Mouse (Mus musculus) midbrain, embryonic 14.5 days (tissue): ENCODE data around the gene Gm20605. TPM values are rescaled to one million over a fixed set of nuclear protein-coding genes. Genes with fewer than 3 reads are reported as not detected.
A peak's percentile ranks its signal among the peaks of the same experiment; 100 is the strongest.

Source experiments
- ATAC-seq: fragments of 200-750 bp; cut with Nextera tagmentation; 2 replicates; pipeline ENCODE4 v1.8.0; 2017; ENCODE audit warnings: moderate number of reproducible peaks, moderate library complexity; ENCODE audit not compliant: low FRiP score, low TSS enrichment
- DNase-seq: peaks from one replicate; pipeline ENCODE4 v3.0.0-alpha.2; 2015
- H3K27ac ChIP-seq: fragments of 300-500 bp; sonication (generic); replicated peaks from 2 replicates; pipeline ENCODE4 v1.5.1; 2014; ENCODE audit warnings: mild to moderate bottlenecking, low read depth, low read length, moderate library complexity
- H3K27me3 ChIP-seq: fragments of 300-500 bp; sonication (generic); 2 replicates; pipeline ENCODE4 v1.6.1; 2014; ENCODE audit warnings: low read length, control low read depth, mixed read lengths; ENCODE audit not compliant: control insufficient read depth, insufficient read depth
- H3K36me3 ChIP-seq: fragments of 300-500 bp; sonication (generic); 2 replicates; pipeline ENCODE4 v1.6.1; 2014; ENCODE audit warnings: low read length, control low read depth; ENCODE audit not compliant: control insufficient read depth, insufficient read depth
- H3K4me1 ChIP-seq: fragments of 300-500 bp; sonication (generic); 2 replicates; pipeline ENCODE4 v1.6.1; 2014; ENCODE audit warnings: mild to moderate bottlenecking, antibody characterized with exemption, low read length, control low read depth; ENCODE audit not compliant: control insufficient read depth, insufficient read depth
- H3K4me2 ChIP-seq: fragments of 300-500 bp; sonication (generic); 2 replicates; pipeline ENCODE4 v1.6.1; 2014; ENCODE audit warnings: mild to moderate bottlenecking, low read length, moderate library complexity
- H3K4me3 ChIP-seq: fragments of 300-500 bp; sonication (generic); replicated peaks from 2 replicates; pipeline ENCODE4 v1.5.1; 2014; ENCODE audit warnings: low read depth, low read length
- H3K9ac ChIP-seq: fragments of 300-500 bp; sonication (generic); replicated peaks from 2 replicates; pipeline ENCODE4 v1.6.1; 2014; ENCODE audit warnings: mild to moderate bottlenecking, low read length, moderate library complexity
- H3K9me3 ChIP-seq: fragments of 300-500 bp; sonication (generic); 2 replicates; pipeline ENCODE4 v1.6.1; 2016; ENCODE audit warnings: low read length, control low read depth, mixed read lengths; ENCODE audit not compliant: control insufficient read depth
- WGBS: fragments of 180-500 bp; shearing (Covaris S2); extraction: QIAGEN DNeasy Blood & Tissue Kit; methylation state at CpG from one replicate; pipeline ENCODE4 v1.1.7; 2014; 5-methylcytosine and 5-hydroxymethylcytosine counted together
- polyA plus RNA-seq: library from polyadenylated mRNA; unstranded; fragments of >200 nt; fragmentation: Nextera tagmentation; extraction: Ambion mirVana; gene quantifications from 2 replicates; pipeline ENCODE4 v1.2.1, GENCODE M21; 2014

Gm20605 gene
- polyA plus RNA-seq, 1 experiment from 2014 or later = 6.0 TPM

GRCm38 (mm10) chr5:137670240-137670639 is 41.3 kb downstream of the Gm20605 start:
- ATAC-seq (no peak), DNase-seq (no peak)
- Histone ChIP-seq H3K4me2 (no peak overlapping the region), H3K27me3 (no peaks in the 10 kb centered on the region), H3K27ac (no peak overlapping the region), H3K9me3 (no peaks in the 10 kb centered on the region), H3K4me1 (no peaks in the 10 kb centered on the region), H3K36me3 (peaks cover 22% of the 10 kb centered on the region), H3K9ac (no peak overlapping the region), H3K4me3 (no peak overlapping the region)
- WGBS = 96% methylated on average over 1 of the region's 1 CpGs

GRCm38 (mm10) chr5:137671443-137672240 is 42.7 kb downstream of the Gm20605 start:
- Histone ChIP-seq H3K4me3 (no peak overlapping the region), H3K27me3 (no peaks in the 10 kb centered on the region), H3K4me2 (no peak overlapping the region), H3K4me1 (no peaks in the 10 kb centered on the region), H3K27ac (peak overlapping the region; percentile 22; the same call in 1 of the 2 replicates), H3K9ac (no peak overlapping the region; the same call in 1 of the 2 replicates), H3K9me3 (no peaks in the 10 kb centered on the region), H3K36me3 (peaks cover 10% of the 10 kb centered on the region)
- DNase-seq (no peak), ATAC-seq (no peak)
- WGBS = 57% methylated on average over 9 of the region's 9 CpGs

GRCm38 (mm10) chr5:137672361-137672760 is 43.4 kb downstream of the Gm20605 start:
- 81% methylated on average over 5 of the region's 5 CpGs for WGBS
- no peak for ATAC-seq
- H3K36me3 ChIP-seq = peaks cover 3% of the 10 kb centered on the region
- no peak overlapping the region for H3K9ac ChIP-seq
- DNase-seq = no peak
- H3K27ac ChIP-seq = no peak overlapping the region
- no peaks in the 10 kb centered on the region for H3K4me1 ChIP-seq
- no peak overlapping the region for H3K4me2 ChIP-seq
- no peaks in the 10 kb centered on the region for H3K27me3 ChIP-seq
- no peaks in the 10 kb centered on the region for H3K9me3 ChIP-seq
- H3K4me3 ChIP-seq = no peak overlapping the region

- no peak overlapping the region for H3K9ac ChIP-seq
- no peaks in the 10 kb centered on the region for H3K4me1 ChIP-seq
- no peaks in the 10 kb centered on the region for H3K9me3 ChIP-seq
- H3K4me3 ChIP-seq = no peak overlapping the region
- ATAC-seq (no peak), DNase-seq (no peak)
- no peak overlapping the region for H3K4me2 ChIP-seq
- WGBS = 93% methylated on average over 6 of the region's 6 CpGs
- no peak overlapping the region for H3K27ac ChIP-seq
- H3K36me3 ChIP-seq = no peaks in the 10 kb centered on the region
- no peaks in the 10 kb centered on the region for H3K27me3 ChIP-seq
These were observed 44.0 kb downstream of the Gm20605 start for GRCm38 (mm10) chr5:137673015-137673414.

GRCm38 (mm10) chr5:137674786-137675185 is 45.8 kb downstream of the Gm20605 start:
- no peak for ATAC-seq
- no peak overlapping the region for H3K27ac ChIP-seq
- H3K4me3 ChIP-seq = no peak overlapping the region
- no peaks in the 10 kb centered on the region for H3K36me3 ChIP-seq
- WGBS = 95% methylated on average over 8 of the region's 8 CpGs
- H3K4me1 ChIP-seq = no peaks in the 10 kb centered on the region
- H3K9me3 ChIP-seq = no peaks in the 10 kb centered on the region
- H3K4me2 ChIP-seq = no peak overlapping the region
- H3K9ac ChIP-seq = no peak overlapping the region
- no peak for DNase-seq
- no peaks in the 10 kb centered on the region for H3K27me3 ChIP-seq

GRCm38 (mm10) chr5:137677859-137678258 is 48.9 kb downstream of the Gm20605 start:
- no peaks in the 10 kb centered on the region for H3K36me3 ChIP-seq
- no peaks in the 10 kb centered on the region for H3K9me3 ChIP-seq
- no peak overlapping the region for H3K4me2 ChIP-seq
- ATAC-seq (no peak), DNase-seq (no peak)
- 96% methylated on average over 8 of the region's 8 CpGs for WGBS
- H3K4me3 ChIP-seq = no peak overlapping the region
- H3K27ac ChIP-seq = no peak overlapping the region
- no peaks in the 10 kb centered on the region for H3K27me3 ChIP-seq
- no peak overlapping the region for H3K9ac ChIP-seq
- peaks cover 7% of the 10 kb centered on the region for H3K4me1 ChIP-seq

- H3K9ac ChIP-seq = no peak overlapping the region
- H3K9me3 ChIP-seq = no peaks in the 10 kb centered on the region
- no peak for ATAC-seq
- H3K27me3 ChIP-seq = no peaks in the 10 kb centered on the region
- no peaks in the 10 kb centered on the region for H3K36me3 ChIP-seq
- no peak for DNase-seq
- H3K4me1 ChIP-seq = peaks cover 16% of the 10 kb centered on the region
- WGBS = 83% methylated on average over 3 of the region's 3 CpGs
- H3K27ac ChIP-seq = no peak overlapping the region
- H3K4me3 ChIP-seq = no peak overlapping the region
- H3K4me2 ChIP-seq = no peak overlapping the region
These were observed 49.8 kb downstream of the Gm20605 start for GRCm38 (mm10) chr5:137678736-137679135.

- no peak overlapping the region for H3K27ac ChIP-seq
- H3K4me1 ChIP-seq = peaks cover 17% of the 10 kb centered on the region
- 90% methylated on average over 4 of the region's 4 CpGs for WGBS
- no peak overlapping the region for H3K9ac ChIP-seq
- no peaks in the 10 kb centered on the region for H3K36me3 ChIP-seq
- DNase-seq = no peak
- ATAC-seq = no peak
- no peak overlapping the region for H3K4me2 ChIP-seq
- no peak overlapping the region for H3K4me3 ChIP-seq
- no peaks in the 10 kb centered on the region for H3K27me3 ChIP-seq
- H3K9me3 ChIP-seq = no peaks in the 10 kb centered on the region
These were observed 50.8 kb downstream of the Gm20605 start for GRCm38 (mm10) chr5:137679726-137680125.

- no peak overlapping the region for H3K4me3 ChIP-seq
- no peaks in the 10 kb centered on the region for H3K9me3 ChIP-seq
- peak overlapping the region; percentile 83; the same call in 1 of the 2 replicates for H3K4me2 ChIP-seq
- no peaks in the 10 kb centered on the region for H3K27me3 ChIP-seq
- WGBS = 63% methylated on average over 6 of the region's 6 CpGs
- ATAC-seq = no peak
- no peak for DNase-seq
- no peak overlapping the region; the same call in 1 of the 2 replicates for H3K9ac ChIP-seq
- no peak overlapping the region for H3K27ac ChIP-seq
- no peaks in the 10 kb centered on the region for H3K36me3 ChIP-seq
- H3K4me1 ChIP-seq = peaks cover 17% of the 10 kb centered on the region
These were observed 53.6 kb downstream of the Gm20605 start for GRCm38 (mm10) chr5:137682526-137682925.
